Comparison of ENCODE assay signal across 12 mouse cellular contexts in genomic region chr6:47365651-47366645, GRCm38 (mm10).
DNase-seq lines count a peak whose midpoint lies in the region; ATAC-seq and TF ChIP-seq lines count a peak whose summit lies in the region.
"Had no signal": no experiment of that assay in that cellular context is flagged by ENCODE, and none has a peak within 500 bp of the region (broad histone marks: within the 10 kb centered on the region; RNA-seq: fewer than 3 reads in every experiment).

No protein-coding gene starts in this region.

- H3K36me3 ChIP-seq in forebrain, embryonic 10.5 days (replicated peaks): no peaks in the 10 kb centered on the region
- H3K36me3 ChIP-seq in forebrain, postnatal 0 days (ENCODE audit: insufficient read depth): no peaks in the 10 kb centered on the region
- no peaks in the 10 kb centered on the region for H3K36me3 ChIP-seq in neural tube, embryonic 15.5 days
- H3K36me3 ChIP-seq in limb, embryonic 14.5 days (ENCODE audit: control insufficient read depth, insufficient read depth, low read length): no peaks in the 10 kb centered on the region

- no peaks in the 10 kb centered on the region for H3K27me3 ChIP-seq in forebrain, embryonic 10.5 days (ENCODE audit: poor library complexity, severe bottlenecking)
- no peaks in the 10 kb centered on the region for H3K27me3 ChIP-seq in forebrain, postnatal 0 days (ENCODE audit: insufficient read depth, low read length)
- no peaks in the 10 kb centered on the region for H3K27me3 ChIP-seq in neural tube, embryonic 15.5 days (replicated peaks)
- no peaks in the 10 kb centered on the region for H3K27me3 ChIP-seq in limb, embryonic 14.5 days (ENCODE audit: control insufficient read depth, insufficient read depth, low read length)

- TF ChIP-seq POLR2A in limb, embryonic 14.5 days (IDR thresholded peaks at IDR 0.05; ENCODE audit: borderline replicate concordance, extremely low read depth, insufficient read depth, insufficient read length): no peak

- DNase-seq in forebrain, embryonic 10.5 days (ENCODE audit: extremely low spot score, low spot score): peak; percentile 41
- DNase-seq in forebrain, postnatal 0 days: no peak
- DNase-seq in neural tube, embryonic 10.5 days (ENCODE audit: extremely low spot score, low spot score): peak; percentile 29
- DNase-seq in limb, embryonic 14.5 days (ENCODE audit: low spot score): no peak
- DNase-seq in skeletal muscle tissue, adult 2 months (ENCODE audit: low read depth, low spot score): peak; percentile 34
- DNase-seq in layer of hippocampus, postnatal 14 days (ENCODE audit: low spot score in 2 of 2): no peak
- no peak for DNase-seq in urinary bladder, postnatal 25 days (ENCODE audit: low spot score)
- DNase-seq: heart, adult 11 months; kidney, adult 11 months; thymus, postnatal 14 days had no signal

- H3K27ac ChIP-seq in forebrain, embryonic 10.5 days: peak overlapping the region; percentile 69; the same call in 1 of the 2 replicates
- H3K27ac ChIP-seq in forebrain, postnatal 0 days (ENCODE audit: low read depth, low read length): no peak overlapping the region
- H3K27ac ChIP-seq in neural tube, embryonic 15.5 days (replicated peaks): no peak overlapping the region
- H3K27ac ChIP-seq in limb, embryonic 14.5 days (replicated peaks; ENCODE audit: low read depth, low read length): no peak overlapping the region

- H3K4me2 ChIP-seq in forebrain, postnatal 0 days (ENCODE audit: low read depth): no peak overlapping the region
- H3K4me2 ChIP-seq in neural tube, embryonic 15.5 days: no peak overlapping the region
- no peak overlapping the region for H3K4me2 ChIP-seq in limb, embryonic 14.5 days (replicated peaks; ENCODE audit: low read depth, low read length, severe bottlenecking)

- WGBS in forebrain, embryonic 10.5 days: 58% methylated on average over 5 of the region's 5 CpGs
- whole genome bisulfite sequencing in forebrain, postnatal 0 days: 49% methylated on average over 5 of the region's 5 CpGs
- 51% methylated on average over 5 of the region's 5 CpGs for WGBS in neural tube, embryonic 15.5 days
- 64% methylated on average over 5 of the region's 5 CpGs for WGBS in limb, embryonic 14.5 days

- H3K9ac ChIP-seq in forebrain, postnatal 0 days: no peak overlapping the region
- H3K9ac ChIP-seq in neural tube, embryonic 15.5 days (replicated peaks): no peak overlapping the region
- no peak overlapping the region for H3K9ac ChIP-seq in limb, embryonic 14.5 days (ENCODE audit: low read depth, low read length, severe bottlenecking)

- H3K9me3 ChIP-seq in forebrain, embryonic 10.5 days: no peaks in the 10 kb centered on the region; the same call in 1 of the 2 replicates
- H3K9me3 ChIP-seq in forebrain, postnatal 0 days (ENCODE audit: low read length): 0 out of 2 replicates have a peak, but pooled peaks cover 3% of the 10 kb centered on the region
- no peaks in the 10 kb centered on the region for H3K9me3 ChIP-seq in neural tube, embryonic 15.5 days (replicated peaks)
- H3K9me3 ChIP-seq in limb, embryonic 14.5 days (ENCODE audit: control insufficient read depth, low read length): no peaks in the 10 kb centered on the region

- no peak for ATAC-seq in forebrain, postnatal 0 days
- no peak for ATAC-seq in neural tube, embryonic 15.5 days (ENCODE audit: low FRiP score)
- ATAC-seq in limb, embryonic 14.5 days (ENCODE audit: low FRiP score, low read depth): peak; percentile 75; the same call in 1 of the 2 replicates
- ATAC-seq: CD4-positive, CD25-positive, alpha-beta regulatory T cell, adult 4 months had no signal

- TF ChIP-seq CTCF in forebrain, postnatal 0 days (IDR thresholded peaks at IDR 0.05; ENCODE audit: low read depth): no peak

- no peak overlapping the region for H3K4me3 ChIP-seq in forebrain, embryonic 10.5 days
- no peak overlapping the region for H3K4me3 ChIP-seq in forebrain, postnatal 0 days (ENCODE audit: low read depth, low read length)
- H3K4me3 ChIP-seq in neural tube, embryonic 15.5 days (replicated peaks): no peak overlapping the region
- H3K4me3 ChIP-seq in limb, embryonic 14.5 days (replicated peaks; ENCODE audit: low read length): no peak overlapping the region

- H3K4me1 ChIP-seq in forebrain, embryonic 10.5 days: peaks cover 30% of the 10 kb centered on the region
- H3K4me1 ChIP-seq in forebrain, postnatal 0 days (ENCODE audit: insufficient read depth): no peaks in the 10 kb centered on the region
- H3K4me1 ChIP-seq in neural tube, embryonic 15.5 days: 0 out of 2 replicates have a peak, but pooled peaks cover 6% of the 10 kb centered on the region
- H3K4me1 ChIP-seq in limb, embryonic 14.5 days (ENCODE audit: control insufficient read depth, insufficient read depth, low read length): no peaks in the 10 kb centered on the region

Comparison
In these comparisons a context has a peak if more than half of its experiments do, and no peak if none do; other contexts are left out.
1. DNase-seq: peak in forebrain, embryonic 10.5 days (single experiment), neural tube, embryonic 10.5 days (single experiment) and skeletal muscle tissue, adult 2 months (single experiment); none in forebrain, postnatal 0 days (single experiment), limb, embryonic 14.5 days (single experiment), layer of hippocampus, postnatal 14 days (0 of 2) and urinary bladder, postnatal 25 days (single experiment).